Mouse (Mus musculus) retina, postnatal 7 days (tissue): Measurements from ENCODE around the gene Ogfod1.

Source experiments
- DNase-seq: peaks from one replicate; pipeline ENCODE4 v3.0.0-alpha.2; 2012; ENCODE audit warnings: low read depth, low spot score

Gene Ogfod1

DNA sequence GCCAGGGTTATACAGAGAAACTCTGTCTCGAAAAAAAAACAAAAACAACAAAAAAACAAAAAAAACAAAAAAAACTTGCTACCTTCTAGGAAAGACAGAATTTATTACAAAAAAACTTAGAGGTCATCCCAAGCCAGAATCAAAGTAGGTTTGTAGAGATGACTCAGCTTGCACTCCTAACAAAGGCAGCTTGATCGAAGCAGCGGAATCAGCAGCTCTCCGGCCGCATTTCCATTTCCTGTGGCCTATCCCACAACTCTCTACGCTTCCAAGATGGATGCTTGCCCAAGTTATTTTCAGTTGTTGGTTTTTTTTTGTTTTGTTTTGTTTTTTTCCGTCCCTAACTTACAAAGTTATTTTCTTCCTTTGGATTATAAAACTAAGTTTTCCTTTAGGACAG is 31.8 kb downstream of the Ogfod1 start:
- DNase-seq: no peak

DNA sequence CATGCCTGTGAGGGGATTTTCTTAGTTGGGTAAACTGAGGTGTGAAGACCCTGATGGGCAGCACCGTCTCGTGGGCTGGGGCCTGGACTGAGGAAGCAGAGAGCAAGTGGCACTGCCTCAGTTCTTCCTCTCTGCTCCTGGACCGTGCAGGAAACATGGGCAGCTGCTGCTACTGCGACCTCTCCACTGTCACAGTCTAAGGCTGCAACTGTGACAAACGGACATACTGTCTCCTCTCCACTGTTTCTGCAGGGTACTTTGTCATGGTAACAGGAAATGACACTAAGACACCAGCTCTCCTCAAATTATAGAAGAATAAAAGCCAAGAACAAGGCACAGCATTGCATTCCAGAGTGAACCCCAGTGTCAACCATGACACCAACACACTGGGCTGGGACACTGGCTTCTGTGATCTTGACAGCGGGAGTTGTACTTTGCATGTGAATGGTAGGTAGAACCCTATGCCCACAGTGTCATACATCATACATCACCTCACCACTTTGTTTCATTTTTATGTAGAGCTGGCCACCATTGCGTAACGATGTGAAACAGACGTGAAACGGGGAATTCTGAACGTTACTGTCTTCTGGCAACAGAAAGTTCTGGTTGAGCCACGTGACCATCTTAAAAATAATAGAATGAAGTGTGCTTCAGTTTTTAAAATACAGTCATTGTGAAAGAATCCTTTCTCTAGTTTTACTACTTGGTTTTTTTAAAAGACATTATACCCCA is 39.6 kb downstream of the Ogfod1 start:
- DNase-seq: no peak

DNA sequence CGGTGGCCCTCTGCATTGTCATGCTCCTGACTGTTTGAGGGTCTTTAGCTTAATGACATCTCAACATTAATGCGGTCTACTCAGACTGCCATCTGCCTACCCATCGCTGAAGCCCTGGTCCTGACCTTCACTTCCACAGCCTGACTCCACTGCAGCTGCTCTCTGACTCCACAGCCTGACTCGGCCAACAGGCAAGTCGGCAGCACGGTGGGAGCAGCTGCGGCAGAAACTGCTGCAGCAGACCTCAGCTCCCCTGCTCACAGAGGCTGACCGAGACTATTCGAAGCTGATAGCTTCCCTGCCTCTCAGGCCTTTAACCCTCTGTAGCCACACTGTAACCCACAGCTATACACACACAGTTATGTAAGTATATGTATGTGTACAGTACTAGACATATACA is 51.0 kb downstream of the Ogfod1 start:
- no peak for DNase-seq

DNA sequence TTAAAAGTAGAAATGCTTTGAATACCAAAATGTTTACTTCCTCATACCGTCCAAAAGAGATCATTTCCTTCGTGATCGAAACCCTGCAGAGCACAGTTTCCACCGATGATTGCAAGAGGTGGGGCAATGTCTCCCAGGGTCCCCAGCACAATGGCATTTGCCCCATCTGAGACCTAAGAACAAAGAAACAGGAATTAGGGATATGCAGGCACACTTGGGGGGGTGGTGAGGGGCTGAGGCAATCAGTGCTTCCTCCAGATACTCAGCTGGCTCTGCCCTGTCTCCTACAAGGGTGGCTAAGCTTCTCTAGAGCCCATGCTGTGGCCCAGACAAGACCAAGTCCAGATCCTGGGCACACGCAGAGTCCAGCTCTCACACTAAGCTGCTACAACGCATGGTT is 52.7 kb downstream of the Ogfod1 start:
- DNase-seq: no peak

DNA sequence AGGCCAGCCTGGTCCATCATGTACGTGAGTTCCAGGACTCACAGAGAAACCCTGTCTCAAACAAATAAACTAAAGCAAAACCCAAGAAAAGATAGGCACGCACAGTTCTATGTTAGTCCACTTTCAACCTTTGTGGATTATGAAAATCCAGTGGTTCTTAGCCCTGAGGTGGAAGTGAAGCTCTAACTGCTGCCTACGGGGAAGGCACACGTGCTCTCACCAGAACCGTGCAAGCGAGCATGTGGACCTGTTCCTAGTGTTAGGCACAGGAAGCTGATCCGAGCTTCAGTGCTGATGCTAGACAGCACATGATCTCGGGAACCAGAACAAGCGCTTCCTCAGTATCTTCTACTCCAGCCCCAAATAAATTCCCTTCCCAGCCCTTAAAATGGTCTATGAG is 55.9 kb downstream of the Ogfod1 start:
- DNase-seq: no peak

DNA sequence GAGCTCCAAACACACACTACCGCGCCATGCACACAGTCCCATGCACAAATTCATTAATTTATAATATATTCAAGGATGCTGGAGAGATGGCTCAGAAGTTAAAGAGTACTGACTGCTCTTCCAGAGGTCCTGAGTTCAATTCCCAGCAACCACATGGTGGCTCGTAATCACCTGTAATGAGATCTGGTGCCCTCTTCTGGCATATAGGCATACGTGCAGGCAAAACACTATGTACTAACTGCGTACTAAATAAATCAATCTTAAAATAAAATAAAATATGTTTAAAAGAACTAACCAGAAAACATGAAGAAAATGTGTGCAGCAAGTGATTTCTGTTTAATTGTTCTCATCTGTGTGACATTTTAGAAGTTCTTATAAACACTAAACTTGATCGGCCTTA is 57.3 kb downstream of the Ogfod1 start:
- DNase-seq: no peak

DNA sequence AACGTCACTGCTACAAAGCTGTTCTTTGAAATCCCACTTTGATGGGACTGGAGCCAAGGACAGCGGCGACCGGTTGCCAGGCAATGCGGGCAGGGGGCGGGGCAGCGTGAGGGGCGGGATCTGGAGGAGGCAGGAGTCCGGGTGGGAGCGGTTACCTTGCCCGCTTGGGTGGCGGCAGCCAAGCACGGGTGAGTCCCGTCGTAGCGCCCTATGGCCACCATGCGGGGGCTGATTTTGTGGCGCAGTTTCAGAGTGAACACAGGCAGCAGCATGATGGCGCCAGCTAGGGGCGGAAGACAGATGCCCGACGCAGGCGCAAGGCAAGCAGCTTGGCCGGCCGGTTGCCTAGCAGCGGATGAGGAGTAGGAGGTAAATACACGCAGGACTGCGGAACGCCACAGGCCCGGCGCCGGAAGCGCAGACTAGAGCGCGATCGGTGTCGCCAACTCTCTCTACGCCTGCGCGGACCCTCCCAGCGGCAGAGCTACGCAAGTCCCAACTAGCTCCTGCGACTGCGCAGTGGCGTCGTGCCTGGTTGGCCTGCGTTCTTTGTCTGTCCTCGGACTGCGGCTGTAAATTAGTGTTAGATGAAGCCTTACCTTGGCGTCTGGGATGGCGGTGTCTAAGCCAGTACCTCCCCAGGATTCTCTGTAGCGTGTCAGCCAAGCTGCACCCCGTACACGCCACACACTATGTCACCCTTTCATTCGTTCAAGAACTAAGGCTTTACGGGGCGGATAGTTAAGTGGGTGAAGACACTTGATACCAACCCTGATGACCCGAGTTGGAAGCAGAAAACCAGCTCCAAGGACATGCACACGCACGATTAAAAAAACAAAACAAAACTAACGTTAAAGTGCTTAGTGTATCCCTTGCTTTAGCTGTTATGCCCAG is 61.3 kb downstream of the Ogfod1 start, which contains the start of gene Bbs2:
TSS of gene Bbs2 (minus strand) at position 848 of the 894 bp plus-strand sequence.
- DNase-seq: peak; percentile 99

DNA sequence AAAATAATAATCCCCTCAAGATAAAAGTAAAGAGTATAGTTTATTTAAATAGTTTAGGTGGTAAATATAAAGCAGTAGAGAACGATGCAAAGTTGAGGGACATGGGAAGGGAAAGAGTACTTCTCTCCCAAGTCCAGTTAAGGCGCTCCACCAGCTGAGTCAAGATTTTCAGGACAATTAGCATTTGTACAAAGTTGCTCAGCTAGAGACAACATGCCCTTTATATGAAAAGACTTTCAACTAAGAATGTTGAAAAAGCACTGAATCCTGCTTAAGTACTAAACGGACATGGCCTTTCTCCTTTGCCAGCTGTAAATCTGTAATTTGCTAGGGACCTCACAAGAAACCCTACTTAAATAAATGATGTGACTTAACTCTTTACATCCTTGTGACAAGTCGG is 62.0 kb downstream of the Ogfod1 start:
- DNase-seq: no peak

DNA sequence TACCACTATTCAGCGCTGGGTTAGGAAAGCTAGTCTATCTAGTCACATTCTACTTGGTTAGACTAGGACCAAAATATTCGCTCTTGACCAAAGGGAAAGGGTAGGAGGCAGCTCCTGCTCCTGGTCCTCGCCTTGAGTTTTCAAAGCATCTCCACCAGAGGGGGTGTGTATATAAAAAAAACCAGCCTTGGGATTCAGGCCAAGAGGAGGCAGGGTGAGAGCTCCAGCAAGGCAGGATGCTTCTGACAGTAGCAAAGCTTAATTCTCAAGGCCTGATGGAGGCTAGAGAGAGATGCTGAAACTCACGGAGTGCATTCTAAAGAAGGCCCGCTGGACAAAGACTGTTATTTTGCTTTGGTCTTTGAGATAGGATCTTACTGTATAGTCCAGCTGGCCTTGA is 67.1 kb downstream of the Ogfod1 start:
- no peak for DNase-seq

DNA sequence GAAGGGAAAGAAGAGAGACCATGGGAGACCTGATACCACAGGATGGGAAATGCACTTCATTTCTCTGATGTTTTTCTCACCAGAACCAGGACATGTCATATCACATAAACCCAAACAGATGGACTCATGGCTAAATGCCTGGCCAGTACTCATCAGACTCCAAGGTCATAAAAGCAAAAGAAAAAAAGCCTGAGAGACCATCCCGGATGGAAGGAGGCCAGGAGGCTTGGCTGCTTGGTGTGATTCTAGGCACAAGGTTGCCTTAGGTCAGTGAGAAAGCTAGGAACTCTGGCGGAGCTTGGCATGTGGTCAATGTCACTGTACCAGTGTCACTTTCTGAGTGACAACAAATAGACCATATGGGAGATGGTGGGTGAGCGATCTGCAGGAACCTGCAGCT is 70.9 kb downstream of the Ogfod1 start:
- DNase-seq: no peak

DNA sequence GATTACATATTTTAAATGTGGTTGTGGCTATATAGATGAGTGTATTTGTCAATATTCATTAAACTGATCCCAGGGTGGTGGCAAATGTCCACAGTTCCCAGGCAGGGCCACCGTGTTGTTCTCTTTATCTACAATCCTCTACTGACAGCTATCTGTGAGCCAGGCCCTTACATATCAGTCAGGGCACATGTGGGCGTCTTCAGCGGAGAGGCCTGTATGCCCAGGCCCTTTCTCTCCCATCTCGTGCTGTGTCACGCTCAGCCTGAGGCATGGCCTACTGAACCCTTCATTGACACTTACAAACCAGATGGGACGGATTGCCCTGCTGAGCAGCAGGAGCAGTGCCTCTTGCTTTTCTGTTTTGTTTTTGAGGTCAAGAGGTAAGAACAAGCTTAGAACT is 72.4 kb downstream of the Ogfod1 start:
- DNase-seq: no peak

DNA sequence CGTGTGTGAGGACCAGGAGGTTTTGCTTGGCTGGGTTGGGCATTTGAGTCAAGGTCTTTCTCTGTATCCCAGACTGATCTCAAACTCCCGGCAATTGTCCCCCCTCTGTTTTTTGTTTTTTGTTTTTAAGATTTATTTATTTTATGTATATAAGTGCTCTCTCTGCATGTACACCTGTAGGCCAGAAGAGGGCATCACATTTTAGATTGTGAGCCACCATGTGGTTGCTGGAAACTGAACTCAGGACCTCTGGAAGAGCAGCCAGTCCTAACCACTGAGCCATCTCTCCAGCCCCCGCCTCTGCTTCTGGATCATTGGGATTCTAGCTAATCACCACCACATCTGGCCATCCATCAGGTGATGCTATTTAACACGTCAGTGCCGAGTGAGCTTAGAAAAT is 72.8 kb downstream of the Ogfod1 start:
- no peak for DNase-seq

DNA sequence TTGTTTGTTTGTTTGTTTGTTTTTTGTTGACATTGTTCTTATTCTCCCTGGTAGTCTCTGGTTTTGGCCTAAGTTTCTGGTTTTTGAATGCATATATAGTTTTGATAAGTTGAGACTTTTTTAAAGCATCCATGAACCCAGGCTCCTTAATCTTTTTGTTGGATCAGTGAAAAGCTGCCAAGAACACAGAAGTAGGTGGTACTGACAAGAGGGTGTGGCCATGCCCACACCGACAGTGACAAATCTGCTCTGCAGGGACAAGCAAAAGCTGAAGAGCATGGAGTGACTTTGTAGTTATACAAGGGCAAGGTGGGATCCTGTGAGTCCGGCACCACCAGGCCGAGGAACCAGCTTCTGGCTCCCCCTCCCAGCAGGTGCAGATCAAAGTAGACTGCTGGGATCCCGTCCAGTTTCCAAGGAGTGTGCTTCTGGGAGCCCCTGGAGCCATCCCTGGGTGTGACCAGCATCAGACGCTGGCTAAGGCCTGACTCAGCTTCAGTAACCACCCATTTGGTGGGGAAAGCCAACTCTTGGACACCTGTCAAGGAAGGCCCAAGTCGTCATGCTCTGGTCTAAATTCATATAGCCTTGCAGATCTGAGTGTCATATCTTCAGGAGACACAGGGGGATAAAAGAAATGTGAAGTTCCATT is 73.7 kb downstream of the Ogfod1 start:
- no peak for DNase-seq

DNA sequence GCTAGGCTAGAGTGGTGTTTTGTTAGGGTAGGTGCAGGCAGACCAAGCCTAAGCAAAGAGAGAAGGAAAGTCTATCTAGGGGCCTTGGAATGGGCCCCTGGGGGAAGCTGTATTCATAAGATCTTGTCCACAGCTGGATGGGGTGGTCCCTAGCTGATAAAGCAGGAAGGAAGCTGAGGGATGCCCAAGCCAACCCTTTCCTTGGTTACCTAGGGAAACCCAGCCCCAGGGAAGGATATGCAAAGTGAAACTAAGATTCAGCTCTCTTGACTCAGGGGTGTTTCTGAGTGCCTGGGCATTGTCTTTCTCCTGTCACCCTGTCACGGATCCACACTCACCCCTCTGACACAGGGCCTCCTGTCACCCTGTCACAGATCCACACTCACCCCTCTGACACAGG is 76.4 kb downstream of the Ogfod1 start:
- no peak for DNase-seq

DNA sequence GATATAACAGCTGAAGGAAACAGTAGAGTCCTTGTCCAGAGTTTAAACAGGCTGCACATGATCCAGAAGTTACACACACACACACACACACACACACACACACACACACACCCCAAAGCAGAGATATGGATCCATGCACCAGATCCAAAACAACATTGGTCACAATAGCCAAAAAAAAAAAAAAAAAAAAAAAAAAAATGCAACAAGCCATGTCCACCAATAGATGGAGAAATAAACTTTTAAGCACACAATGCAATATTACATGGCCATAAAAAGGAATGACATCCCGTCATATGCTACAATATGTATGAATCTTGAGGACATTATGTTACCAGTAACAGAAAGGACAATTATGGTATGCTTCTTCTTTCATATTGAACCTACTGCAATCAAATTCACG is 77.0 kb downstream of the Ogfod1 start:
- DNase-seq: no peak
